Mouse (Mus musculus): ENCODE measurements around the gene Zfp346. TPM values are rescaled to one million over a fixed set of nuclear protein-coding genes. Genes with fewer than 3 reads are reported as not detected.
A peak's percentile ranks its signal among the peaks of the same experiment; 100 is the strongest.

The Zfp346 gene
- polyA plus RNA-seq, 2 experiments from 2014 or later = 12.3 to 19.5 TPM

DNA sequence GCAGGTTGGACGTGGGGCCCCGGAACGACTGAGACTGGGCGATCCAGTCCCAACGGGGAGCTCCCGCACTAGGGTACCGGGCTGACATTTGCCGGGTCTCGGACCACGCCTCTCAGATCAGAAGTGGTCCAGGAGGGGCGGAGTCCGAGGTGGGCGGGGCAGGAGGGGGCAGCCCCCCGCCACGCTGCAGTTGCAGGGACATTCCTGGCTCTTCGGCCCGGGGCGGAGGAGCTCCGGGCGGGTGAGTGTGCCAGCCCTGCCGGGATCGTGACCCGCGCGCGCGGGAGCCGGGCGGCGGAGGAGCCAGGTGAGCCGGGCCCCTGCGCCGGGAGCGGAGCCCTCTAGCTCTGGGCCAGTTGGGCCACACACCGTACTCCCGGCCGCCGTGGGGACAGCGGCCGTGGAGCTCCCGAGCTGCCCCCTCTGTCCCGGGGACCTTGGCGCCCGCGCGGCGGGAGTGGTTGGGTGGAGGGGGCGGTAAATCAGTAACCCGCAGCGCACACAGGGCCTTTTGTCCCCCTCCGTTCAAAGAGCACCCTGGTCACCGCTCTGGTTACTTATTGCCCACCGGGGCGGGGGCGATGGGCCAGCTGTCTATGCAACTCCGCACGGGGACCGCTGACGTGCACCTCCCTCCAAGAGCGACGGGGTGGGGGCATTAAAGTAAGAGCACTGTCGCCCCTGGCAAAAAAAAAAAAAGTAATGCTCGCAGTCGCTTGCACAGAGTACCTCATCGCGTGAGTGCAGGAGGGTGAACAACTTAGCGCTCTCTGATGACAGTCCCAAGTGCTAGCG lies 47.7 kb downstream of the Zfp346 start, which contains the start of gene Fgfr4:
Gene Fgfr4 (plus strand): TSS at position 20 of the 795 bp plus-strand sequence.
- no peak for ATAC-seq

DNA sequence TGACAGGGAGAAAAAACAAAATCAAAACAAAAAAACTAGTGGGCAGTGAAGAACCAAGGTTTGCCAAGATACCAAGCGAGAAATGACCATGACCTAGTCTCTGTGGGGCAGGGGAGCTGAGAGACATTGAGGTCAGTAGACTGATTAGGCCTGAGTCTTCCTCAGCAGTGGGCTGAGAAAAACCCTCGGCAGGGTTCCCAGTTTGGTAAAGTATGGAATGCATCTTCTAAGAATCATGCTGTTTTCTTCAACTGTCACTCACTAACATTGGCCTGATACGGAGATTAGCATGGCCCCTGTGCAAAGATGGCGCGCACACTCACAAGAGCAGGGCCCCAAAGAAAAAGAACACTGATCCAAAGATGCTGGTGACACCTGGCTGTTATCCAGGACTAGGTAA lies 48.8 kb downstream of the Zfp346 start:
- no peak for ATAC-seq

DNA sequence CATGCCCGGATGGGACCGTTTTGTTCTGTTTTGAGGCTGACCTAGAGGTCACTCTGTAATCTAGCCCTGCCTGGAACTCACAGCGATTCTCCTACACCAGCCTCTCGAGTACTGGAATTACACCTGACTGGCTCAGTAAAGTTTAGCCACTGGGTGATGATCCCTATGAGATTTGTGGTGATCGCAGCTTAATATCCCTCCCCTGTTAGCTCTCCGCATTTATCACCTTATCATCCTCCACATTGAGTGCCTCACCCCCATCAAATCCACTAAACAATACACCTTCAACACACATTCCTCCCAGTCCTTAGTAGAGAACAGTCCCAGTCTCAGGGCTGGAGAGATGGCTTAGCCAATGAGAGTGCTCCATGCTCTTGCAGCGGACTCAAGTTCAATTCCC lies 57.3 kb downstream of the Zfp346 start:
- ATAC-seq = no peak

DNA sequence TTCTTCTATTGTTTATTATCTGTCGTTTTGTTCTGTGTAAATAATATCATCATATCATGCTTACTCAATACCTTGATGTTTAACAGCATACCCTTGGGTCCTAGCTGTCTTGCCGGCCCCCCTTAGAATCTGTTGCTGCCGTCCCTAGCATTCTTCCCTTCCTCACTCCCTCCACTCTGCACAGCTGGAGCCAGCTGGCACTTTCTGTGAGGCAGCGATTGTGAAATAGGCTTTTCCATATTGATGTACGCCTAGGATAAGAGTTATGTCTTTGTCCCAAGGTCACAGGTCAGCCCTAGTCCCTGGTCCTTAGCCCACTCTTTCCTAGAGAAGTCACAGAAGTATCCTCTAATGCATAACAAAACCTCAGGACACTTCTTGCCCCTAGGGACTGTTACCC lies 58.4 kb downstream of the Zfp346 start:
- no peak for ATAC-seq

DNA sequence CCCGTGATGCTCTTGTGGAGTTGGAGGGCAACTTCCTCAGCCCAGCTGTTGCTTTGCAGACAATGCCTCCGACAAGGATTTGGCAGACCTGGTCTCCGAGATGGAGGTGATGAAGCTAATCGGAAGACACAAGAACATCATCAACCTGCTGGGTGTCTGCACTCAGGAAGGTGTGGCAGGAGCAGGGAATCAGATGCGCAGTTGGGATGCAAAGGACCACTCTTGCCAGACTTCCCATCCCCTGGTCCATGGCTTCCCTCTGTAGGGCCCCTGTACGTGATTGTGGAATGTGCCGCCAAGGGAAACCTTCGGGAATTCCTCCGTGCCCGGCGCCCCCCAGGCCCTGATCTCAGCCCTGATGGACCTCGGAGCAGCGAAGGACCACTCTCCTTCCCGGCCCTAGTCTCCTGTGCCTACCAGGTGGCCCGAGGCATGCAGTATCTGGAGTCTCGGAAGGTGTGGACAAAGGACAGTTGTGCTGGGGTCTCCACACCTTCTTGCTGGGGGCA lies 60.8 kb downstream of the Zfp346 start:
- no peak for ATAC-seq

DNA sequence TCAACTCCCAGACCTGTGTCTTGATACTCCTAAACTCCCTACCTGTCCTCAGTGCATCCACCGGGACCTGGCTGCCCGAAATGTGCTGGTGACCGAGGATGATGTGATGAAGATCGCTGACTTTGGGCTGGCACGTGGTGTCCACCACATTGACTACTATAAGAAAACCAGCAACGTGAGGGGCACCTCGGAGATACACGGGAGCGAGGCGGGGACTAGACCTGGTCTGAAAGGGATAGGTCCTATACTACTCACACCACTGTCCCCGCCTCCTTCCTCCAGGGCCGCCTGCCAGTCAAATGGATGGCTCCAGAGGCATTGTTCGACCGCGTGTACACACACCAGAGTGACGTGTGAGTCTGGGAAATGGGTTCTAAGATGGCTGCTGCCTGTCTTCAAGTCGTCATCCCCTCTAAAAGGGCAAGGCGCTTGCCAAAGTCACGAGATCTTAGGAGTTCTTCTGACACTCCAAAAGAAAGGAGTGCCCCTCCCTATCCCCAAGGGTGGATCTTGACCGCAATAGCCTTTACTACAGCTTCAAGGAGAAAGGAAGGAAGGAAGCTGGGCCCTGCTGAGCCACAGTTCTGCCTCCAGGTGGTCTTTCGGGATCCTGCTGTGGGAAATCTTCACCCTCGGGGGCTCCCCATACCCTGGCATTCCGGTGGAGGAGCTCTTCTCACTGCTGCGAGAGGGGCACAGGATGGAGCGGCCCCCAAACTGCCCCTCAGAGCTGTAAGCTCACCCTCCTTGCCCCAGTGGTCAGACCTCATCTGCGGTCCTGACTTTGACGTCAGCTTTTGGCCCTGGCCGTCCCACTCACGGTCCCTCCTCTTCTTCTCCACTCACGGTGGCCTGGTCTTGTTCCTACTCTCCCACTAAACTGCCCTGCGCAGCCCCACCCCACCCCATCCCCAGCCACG lies 62.0 kb downstream of the Zfp346 start:
- ATAC-seq = no peak

DNA sequence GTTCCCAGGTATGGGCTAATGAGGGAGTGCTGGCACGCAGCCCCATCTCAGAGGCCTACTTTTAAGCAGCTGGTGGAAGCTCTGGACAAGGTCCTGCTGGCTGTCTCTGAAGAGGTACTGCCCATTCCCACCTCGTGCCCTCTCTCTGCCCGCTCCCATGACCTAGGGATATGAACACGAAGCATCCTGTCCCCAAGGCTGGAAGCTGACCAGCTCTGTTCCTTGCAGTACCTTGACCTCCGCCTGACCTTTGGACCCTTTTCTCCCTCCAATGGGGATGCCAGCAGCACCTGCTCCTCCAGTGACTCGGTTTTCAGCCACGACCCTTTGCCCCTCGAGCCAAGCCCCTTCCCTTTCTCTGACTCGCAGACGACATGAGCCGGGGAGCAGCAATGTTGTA lies 62.7 kb downstream of the Zfp346 start:
- no peak for ATAC-seq

DNA sequence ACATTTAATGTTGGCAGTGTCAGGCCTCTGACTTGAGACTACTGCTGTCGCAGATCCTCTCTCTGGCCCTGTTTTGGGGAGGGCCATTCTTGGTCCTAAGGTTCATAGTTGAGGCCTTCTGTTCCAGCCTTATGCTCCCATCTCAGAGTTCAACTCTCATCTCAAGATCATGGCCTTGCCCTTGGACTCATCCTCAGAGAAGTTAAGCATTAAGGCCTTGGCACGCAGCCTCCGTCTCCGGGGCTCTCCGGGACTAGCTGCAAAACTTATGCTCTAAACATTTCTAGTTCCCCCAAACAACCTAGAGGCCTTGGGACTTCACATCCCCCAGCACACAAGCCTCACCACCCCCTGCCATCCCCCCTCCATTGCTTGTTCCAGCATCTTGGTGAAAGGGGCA lies 63.1 kb downstream of the Zfp346 start:
- ATAC-seq = no peak

DNA sequence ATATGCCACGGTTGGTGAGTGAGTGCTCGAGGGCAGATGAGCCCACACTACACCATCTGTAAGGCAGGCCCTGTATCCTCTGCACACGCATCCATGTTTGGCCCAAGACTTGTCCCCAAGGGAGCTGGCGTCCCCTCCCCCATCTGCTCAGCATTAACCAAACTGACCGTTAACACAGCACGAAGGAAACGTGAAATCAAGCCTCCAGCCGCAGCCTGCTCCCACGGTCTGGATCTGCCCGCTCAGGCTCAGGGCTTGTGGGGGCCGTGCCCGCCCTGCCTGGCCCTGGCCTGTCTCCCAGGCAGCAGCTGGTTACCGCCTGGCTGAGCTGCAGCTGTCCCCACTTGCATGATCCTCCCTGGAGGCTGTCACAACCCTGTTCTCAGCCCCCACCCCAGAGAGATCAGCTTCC lies 63.9 kb downstream of the Zfp346 start:
- no peak for ATAC-seq

DNA sequence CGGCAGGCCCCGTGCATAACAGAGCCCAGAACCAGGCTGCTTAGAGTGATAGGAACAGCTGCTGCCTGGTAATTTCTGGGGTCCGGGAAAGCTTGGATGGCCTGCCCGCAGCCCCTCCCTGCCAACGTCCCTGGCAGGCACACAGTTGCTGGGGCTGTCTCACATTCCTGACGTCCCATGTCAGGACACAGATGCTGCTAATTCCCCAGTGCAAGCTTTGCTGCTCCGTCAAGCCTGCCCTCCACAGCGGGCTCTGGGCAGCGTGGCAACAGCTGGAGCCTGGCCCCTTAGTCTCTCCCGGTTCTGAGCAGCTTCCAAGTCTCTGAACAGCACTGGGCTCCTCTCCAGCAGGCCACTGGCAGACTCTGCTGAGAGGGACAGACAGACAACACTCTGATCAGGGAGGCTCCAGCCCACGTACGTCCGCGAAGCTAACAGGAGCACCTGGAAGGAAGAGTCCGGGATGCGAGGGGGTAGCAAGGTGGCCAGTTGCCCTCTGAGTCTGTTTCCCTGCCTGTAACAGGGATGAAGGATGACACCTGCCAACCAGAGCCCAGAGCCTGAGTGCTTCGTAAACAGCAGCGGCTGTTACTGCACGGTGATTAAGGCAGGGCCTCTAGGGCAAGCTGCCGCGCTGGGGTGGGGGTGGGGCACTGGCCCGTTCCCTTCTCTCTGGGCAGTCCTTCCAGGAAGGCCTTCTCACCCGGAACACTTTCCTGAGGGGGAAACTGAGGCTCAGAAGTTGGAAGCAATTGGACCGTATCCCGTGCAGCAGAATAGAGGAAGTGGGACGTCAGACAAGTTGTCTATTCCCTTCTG lies 66.6 kb downstream of the Zfp346 start:
- no peak for ATAC-seq

DNA sequence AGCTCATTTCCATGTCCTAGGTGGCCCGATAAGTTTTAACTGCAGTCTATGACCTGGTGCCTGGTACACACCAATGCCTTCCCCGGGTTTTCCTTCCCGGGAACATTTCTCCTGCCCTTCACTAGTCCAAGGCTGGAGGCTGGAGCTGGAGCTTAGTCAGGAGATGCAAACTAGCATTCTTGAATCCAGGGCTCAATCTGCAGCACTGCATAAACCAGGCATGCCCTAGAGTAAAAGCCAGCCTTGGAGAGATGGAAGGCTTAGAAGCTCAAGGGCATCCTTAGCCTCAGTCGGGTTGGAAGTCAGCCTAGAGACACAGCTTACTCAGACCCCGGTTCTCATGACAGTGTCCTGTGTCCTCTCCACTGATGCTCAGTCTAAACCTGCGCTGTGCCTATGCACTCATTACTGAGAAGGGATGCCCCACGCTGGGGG lies 67.2 kb downstream of the Zfp346 start:
- ATAC-seq = no peak

DNA sequence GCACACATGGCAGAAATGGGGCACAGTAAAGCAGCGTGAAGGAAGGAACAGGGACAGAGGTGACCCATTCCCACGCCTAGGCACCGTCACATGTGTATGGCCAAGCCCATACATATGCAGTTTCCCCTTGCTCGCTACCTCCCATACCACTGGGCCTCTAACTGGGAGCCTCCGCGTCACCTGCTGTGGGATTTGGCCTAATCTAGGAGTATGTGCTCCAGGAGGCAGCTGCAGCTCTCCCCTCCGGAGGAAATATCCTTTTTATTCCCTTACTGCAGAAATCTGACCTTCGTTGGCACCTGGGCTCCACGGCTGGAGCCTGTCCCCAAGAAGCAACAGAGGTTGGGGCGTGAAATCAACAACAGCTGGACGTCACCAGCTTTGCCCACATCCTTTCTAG lies 69.2 kb downstream of the Zfp346 start:
- ATAC-seq = no peak

DNA sequence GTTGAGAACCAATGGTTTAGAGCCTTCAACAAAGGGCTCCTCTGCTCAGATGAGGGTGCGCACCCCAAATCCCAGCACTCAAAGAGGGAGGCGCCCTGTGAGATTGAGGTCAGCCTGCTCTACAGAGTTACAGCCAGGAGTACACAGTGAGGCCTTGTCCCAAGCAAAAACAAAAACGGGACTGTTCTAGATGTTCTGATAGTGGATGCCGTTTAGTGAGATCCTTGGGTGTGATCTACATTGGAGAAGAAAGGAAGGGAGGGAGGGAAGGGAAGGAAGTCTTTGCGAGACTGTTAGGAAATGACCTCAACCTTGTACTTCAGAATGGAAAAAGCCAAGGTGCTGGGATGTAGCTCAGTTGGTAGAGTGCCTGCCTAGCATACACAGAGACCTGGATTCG lies 71.2 kb downstream of the Zfp346 start:
- ATAC-seq = no peak

DNA sequence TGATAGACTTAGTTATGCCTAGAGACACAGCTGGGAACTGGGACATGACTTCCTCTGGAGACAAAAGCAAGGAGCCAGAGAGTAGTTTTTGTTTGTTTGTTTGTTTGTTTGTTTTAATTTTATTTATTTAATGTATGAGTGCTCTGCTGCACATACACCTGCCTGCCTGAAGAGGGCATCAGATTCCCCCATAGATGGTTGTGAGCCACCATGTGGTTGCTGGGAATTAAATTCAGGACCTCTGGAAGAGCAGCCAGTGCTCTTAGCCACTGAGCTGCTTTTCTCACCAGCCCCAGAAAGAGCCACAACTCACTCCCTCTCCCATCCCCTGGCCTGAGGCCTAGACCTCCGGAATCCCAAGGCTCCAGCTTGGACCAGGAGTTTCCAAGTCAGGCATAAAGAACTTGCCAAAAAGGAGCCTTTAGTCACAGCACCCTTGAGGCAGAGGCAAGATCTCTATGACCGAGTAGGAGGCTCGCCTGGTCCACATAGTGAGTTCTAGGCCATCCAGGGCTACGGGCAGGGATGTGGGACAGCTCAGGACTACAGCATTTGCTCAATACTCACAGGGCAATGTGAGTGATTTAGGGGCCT lies 72.9 kb downstream of the Zfp346 start:
- no peak for ATAC-seq

DNA sequence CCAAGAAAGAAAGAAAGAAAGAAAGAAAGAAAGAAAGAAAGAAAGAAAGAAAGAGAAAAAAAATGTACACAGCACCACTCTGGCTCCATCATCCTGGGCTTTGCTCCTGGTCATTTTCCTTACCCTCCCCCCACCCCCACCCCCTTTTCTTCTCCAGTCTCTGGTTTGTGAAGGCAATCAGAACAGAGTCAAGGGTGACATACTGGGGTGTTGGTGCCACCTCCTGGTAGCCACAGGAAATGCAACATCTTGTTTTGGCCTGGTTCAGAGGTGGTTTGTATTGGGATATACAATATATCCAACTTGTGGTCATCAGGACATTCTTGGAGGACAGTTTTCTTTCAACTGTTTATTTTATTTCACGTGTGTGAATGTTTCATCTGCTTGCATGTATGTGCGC lies 73.4 kb downstream of the Zfp346 start:
- peak; percentile 40 for ATAC-seq

DNA sequence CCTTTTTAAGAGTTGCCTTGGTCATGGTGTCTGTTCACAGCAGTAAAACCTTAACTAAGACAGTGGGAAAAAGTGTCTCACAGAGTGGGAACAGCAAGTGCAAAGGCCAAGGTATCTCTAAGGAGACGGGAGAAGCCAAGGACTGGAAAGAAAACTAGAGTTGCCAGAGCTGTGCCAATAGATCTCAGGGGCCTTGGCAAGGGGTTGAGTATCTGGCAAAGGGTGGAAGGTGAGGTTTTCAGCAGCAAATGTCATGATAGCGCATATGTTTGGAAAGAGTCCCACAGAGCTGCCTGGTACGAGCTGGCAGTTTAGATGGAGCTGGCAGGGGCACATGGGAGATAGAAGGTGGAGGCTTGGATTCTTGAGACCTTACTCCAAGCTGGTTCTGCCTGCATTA lies 74.5 kb downstream of the Zfp346 start:
- ATAC-seq = no peak

DNA sequence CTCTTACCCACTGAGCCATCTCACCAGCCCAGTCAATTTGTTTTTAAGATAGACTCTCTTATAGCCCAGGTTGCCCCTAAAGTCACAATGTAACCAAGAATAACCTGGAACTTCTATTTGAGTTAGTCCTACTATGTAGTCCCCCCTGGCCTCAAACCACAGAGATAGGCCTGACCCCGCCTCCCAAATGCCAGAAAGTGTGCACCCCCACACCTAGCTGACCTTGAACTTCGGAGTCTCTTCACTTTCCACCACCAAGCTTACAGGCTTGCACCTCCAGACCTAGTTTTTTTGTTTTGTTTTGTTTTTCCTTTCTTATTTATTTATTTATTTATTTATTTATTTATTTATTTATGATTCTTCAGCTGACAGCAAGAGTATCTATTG lies 76.7 kb downstream of the Zfp346 start:
- ATAC-seq = no peak

DNA sequence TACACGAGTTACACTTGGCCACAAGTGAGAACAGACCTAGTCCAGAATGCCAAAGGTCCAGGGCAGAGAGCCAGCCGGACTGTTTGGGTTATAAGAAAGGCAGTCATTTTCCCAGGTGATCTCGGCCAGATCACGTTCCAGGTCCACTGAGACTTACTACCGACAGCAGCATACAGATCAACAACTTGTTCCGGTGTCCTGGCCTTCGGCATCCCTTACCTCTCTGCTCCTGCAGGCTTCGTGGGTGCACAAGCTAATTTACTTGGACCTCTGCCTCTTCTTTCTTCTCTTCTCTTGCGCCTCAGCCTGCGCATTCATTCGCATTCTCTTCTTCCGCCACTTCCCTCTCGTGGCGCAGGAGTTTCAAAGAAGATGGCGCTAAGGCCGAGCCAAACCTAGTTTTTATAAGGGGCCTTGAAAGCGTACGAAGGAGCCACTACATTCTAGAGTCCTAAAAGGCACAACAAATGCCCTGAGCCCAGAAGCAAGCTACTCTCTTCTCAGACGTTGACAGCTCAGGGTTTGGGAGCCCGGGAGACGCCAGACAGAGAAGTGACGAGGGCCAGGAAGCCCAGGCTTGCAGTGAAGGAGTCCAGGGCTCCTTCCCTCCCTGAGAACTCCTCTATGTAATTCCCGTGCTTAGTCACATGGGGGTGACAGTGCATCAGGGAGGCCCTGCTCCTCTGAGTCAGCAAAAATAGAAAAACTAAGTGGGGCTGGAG lies 77.2 kb downstream of the Zfp346 start:
- ATAC-seq = peak; percentile 28

DNA sequence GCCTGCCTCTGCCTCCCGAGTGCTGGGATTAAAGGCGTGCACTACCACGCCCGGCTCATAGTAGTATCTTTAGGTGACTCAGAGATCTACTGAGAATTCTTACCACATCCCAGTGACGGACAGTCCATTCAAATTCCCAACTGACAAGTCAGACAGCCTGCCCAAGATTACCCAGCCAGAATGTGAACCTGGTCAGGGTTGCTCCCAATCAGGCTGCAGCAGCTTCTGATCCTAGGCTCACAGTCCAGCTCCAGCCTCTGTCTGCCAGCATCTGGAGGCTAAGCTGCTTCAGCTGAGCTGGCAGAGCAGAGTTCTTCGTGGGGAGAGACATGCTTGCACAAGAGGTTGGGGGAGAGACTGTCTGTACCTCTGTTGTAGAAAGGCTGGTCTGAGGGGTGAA lies 78.3 kb downstream of the Zfp346 start:
- ATAC-seq = no peak
